Mouse (Mus musculus) adipocyte (in vitro differentiated cells): ENCODE measurements around the gene Slco3a1.

Source experiments
- DNase-seq: peaks from one replicate; pipeline ENCODE4 v3.0.0-alpha.2; 2016; ENCODE audit warnings: low spot score

Slco3a1 gene

DNA sequence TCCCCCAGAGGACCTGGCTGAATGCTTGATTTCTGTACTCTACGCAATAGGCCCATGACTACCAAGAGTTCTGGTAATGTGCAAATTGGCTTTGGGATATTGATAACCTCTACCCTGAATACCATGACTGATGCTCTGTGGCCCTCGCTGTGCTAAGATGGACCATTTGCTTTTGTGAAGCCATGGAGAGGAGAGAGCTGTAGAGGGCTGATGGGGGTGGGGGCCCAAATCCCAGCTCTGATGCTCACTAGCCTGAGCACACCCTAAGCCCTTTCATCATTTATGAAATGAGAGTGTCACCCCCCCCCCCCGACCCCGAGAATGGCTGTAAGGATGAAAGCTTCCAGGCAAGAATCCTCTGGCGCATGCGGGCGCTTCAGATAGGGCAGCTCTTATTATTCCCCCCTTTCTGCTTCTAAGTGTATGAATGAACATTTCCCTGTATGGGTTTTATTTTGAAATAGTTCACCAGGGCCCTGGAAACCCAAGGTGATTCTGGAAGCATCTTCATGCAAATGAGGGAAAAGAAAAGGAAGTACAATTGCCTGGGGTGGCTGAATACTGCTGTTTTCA is 206.2 kb downstream of the Slco3a1 start:
- DNase-seq, result no peak

DNA sequence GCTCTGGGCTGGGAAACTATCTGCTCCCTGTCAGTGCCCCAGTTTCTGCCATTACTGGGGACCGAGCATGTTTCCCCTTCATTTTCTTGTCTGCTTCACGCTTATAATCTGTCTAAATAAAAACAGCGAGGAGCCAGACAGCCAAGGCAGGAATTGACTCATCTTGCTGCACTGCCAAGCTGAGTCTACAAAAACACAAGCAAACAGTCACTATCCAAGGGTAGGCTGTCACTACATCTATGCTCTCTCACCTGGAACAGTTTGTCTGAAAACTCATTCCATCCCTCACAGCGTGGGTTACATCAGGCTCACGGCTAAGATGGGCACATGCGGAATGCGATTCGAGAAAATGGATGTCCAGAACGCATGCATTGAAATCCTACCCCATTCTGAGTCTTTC is 207.6 kb downstream of the Slco3a1 start:
- no peak for DNase-seq

DNA sequence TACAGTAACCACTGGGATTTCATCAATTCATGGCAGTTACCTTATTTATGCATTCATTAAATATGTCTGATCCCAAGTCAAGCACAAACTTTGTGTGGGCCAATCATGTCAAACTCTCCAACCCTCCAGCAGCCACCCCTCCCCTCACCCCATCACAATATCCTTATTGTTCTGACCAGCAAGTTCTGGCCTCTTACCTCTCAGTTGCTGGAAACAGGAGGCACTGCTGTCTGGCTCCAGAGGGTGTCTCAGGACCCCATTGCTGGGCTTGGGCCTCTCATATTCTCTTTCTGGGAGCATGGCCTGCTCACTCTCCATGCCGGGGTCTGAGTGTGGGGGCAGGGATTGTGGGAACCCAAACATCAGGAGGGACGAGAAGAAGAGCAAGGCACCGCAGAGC is 208.1 kb downstream of the Slco3a1 start:
- no peak for DNase-seq

DNA sequence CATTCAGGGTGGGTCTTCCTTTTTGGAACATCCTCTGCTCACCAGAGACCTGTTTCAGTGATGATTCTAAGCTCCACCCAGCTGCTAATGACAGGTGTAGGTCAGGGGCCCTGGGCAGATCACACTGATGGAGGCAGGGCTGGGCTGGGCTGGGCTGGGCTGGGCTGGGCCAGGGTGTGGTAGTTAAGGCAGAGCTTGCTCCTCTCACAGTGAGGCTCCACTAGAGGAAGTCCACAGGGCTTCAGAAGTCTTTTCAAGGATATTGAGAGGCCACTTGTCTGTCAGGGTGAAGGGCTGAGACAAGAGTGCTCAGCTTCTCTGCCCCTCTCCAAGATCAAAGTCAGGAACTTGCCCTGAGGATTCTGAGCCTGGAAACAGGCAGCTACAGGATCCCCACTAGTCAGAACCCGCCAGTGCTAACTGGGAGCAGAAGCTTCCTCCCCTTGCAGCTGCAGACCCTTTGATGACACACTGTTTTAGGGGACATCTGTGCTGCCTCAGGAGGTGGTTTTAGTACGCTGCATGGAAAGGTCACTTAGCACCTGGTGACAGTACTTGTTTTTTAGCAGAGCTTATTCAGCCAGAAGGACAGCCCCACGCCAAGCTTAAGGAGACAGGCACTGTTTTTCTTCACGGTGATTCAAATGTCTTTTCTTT is 213.3 kb downstream of the Slco3a1 start:
- no peak for DNase-seq

DNA sequence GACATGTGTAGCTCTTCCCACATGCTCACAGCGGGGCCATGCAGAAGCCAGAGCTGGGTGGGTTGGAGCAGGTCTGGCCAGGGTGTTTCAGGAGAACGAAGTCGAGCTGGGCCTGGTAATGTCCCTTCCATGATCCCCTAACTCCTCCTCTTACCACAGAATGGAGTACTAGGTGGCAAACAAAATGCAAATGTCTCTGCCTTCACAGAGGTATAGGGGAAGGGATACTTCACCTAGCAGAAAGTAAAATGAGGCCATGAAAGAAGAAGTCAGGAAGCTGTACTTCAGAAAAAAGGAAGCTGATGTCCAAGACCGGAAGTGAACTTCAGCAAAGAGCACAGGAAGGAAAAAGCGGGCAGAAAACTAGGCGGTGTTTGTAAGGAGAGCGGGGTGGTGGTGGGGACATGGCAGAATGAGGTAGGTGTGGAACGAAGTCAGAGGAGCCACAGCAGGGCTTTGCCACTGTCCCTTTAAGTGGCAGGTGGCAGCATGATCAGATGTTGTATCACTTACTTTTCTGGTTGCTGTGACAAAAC is 214.1 kb downstream of the Slco3a1 start:
- DNase-seq, result no peak

DNA sequence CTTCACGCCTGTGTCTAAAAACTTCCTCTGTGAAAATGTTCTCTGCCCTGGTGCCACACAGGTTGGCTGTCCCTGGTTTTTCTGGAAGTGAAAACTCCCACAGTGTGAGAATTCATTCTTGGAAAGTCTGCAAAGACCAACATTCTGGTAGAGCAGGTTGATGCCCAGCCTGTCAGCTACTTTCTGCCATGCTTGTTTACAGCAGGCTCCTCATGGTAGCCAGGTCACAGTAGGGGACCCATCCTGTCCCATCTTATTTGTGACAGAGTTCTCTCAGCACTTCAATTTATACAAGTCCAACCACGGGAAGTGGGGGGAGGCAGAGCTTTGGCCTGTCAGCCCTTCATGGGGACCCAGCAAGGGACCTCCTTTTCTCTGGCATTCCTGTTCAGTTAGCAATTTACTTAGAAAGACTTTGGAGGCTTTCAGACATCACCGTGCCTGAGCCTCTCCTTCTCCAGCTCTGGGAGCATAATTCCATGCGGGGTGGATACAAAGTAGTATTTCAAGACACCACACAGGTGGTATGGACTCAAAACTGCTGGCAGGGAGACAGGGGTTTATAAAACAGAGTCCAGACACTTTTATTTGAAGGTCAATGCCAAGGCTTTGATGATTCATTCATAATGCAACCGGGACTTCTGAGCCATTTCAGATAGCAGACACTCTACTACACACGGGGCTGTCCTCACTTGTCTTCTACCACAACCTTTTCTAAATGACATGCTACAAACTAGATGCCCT is 216.7 kb downstream of the Slco3a1 start:
- DNase-seq, result no peak

DNA sequence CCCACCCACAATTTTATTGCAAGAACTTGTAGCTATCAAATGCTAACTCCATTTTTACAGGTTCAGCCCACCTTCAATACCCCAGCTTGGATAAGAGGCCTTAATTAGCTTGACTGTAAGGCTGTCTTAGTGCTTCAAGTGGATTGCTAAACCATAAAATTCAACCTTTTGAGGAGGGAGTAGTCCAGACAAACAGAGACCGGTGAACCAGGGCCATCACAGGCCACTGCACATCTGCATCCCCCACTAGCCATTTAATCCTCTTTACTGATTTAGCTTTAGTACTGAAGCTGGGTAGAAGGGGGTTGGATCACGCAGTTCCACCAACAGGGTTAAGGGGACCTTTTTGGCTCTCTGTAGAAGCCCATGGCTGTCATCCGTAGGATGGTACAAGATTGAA is 222.3 kb downstream of the Slco3a1 start:
- DNase-seq, result no peak

DNA sequence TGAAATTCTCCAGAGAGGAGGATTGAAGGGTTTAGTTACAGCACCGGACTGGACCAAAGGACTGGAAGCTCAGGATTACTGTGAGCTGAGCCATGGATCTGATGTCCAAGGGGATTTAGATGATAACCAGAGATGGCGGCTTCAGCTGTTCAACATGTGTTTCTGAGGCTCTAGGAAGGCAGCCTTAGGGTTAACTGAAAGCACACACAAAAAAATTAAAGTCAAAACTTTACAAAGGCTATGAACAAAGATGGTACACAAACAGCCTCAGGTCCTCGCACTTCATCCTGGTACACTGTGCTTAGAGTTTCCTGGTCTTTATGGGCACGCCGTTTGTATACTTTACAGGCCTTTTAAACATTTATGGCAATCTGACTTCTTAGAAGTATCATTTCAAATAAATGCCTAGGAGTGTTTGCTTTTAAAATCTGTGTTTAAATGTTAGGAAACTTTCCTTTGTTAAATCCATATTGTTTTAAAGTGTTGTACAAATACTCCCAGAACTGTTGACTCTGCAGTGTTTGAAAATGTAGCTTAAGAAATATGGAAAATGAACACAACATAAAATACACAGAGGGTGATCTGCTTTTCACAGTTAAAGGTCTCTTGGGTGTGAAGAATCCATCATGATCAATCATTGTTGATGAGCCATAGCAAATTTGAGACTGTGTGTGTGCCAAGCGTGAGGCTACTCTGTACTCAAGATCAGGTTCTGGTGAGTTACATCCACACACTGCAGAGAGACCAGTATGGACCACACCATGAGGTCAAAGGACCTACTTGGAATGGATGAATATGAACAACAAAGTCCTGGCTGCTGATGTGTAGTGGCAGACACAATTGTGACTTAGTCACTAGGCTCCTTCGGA is 223.5 kb downstream of the Slco3a1 start:
- no peak for DNase-seq

DNA sequence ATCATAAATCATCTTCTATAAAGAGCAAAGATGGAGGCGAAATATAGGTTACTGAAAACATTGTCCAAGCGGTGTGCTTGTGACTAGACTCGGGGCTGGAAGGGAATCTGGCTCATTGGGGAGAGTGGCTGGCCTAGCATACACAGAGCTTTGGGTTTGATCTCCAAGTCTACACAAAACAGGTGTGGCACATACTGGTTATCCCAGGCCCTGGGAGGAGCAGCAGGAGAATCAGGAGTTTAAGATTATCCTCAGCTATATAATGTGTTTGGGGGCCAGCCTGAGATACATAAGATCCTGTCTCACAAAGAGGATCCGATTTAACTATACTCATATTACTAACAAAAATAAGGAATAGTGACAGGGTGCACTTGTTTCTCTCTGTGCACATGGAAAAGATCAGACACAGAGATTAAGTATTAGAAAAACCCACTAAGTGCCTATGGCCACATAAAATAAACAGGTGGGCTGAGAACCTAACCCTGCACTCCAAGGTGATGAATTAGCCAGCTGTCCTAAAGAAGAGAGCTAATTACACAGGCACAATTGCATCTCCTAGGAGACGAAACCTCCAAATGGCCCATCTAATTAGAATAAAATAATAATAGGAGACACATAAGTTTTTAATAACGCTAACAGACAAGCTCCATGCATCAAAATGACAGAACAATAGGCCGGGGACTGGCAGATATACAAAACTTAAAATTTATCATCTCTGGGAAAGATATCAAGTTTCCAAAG is 224.3 kb downstream of the Slco3a1 start:
- DNase-seq, result peak; percentile 28

DNA sequence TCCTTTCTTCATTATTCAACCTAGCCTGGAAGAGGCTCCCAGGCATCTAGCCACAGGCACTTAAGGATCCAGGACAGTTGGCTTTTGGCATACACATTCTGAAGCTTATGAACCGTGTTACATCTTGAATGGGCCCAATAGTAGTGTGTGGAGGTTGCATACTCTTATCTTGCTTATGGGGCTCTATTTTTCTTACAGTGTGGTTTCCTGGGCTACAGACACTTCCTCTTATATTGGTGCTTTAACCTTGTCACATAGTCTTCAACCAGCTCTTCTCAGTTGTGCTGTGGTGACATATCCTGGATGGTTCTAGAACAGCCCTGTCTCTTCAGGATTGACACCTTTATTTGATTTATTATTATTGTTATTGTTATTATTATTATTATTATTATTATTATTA is 225.6 kb downstream of the Slco3a1 start:
- no peak for DNase-seq

DNA sequence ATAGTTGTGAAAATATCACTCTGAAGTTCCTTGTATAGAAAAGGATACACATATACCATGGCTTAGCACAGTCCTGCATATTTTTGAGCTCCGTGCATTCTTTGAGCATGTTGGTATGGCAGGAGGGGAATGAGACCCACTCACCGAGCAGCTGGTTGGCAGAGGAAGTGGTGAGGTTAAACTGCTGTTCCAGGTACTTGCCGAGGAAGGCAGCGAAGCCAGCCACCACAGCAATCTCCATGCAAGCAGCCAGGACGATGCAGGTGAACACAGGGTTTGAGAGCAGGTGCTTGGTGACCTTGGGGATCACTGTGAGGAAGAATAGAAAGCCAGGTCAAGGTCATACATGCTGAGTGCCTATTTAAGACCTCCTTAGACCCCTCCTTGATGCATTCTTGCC is 226.9 kb downstream of the Slco3a1 start:
- no peak for DNase-seq

DNA sequence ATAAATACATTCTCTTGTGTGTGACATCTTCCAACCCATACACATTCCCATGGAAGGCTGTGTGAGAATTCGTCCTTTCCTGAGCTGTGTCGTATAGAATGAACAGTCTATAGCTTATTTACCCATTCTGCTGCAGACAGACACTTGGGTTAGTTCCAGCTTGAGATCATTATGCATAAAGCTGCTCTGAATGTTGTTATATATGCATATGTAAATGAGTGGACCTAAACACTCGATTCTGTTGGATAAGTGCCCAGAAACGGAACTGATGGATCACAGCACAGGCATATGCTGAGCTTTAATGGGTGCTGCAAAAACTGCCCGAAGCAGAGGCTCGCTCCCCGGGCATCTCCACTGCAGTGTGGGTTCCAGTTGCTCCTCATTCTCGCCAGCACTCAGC is 229.5 kb downstream of the Slco3a1 start:
- DNase-seq, result no peak

DNA sequence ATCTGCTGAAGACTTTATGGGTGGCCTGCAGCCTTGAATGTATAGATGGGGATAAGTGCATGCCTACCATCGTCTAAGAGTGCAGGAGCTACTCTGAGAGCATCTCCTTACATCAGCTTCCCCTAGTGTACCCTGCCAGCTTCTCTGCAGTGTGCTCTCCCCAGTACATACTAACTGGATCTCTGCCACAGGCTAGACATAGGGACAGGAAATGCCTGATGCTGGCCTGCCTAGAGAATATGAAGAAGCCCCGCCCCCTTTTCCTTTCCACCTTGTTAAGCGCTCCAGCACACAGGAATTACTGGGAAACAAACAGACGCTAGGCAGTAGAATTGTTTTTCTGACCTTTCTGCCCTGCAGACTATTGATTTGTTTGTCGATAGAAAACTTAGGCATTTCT is 230.9 kb downstream of the Slco3a1 start:
- no peak for DNase-seq

DNA sequence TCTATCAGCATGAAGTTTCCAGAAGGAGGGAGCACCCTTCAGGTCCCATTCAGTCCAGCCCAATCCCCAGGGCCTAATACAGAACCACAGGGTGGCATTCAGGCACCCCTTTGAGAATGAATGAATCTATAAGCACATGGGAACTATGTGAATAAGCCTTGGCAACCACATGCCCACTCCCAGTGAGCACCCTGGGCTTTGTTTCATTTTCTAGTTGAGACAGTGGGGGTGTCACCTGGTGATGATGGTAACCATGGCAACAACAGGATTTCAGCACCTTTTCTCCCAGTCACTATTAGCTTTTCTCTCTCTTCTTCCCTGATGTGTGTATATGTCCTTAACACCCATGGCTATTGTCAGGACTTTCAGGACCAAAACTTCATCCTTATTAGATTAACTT is 231.4 kb downstream of the Slco3a1 start:
- no peak for DNase-seq

DNA sequence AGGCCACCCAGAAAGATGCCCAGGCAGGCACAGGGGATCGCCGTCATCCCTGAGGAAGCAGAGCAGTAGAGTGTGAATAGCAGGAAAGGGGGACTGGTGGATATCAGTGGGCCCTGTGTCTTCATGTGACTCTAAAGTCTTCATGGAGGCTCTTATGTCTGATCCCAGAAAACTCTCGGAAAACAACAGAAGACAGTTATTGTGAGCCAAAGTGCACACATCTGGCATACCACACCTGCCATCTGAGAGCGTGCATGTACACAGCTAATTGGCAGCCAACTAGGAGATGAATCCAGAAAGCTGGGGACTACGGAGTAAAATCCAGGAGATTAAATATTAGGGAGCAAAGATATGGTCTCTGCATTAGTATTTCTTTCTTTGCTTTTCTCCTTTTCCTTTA is 233.9 kb downstream of the Slco3a1 start:
- DNase-seq, result no peak

DNA sequence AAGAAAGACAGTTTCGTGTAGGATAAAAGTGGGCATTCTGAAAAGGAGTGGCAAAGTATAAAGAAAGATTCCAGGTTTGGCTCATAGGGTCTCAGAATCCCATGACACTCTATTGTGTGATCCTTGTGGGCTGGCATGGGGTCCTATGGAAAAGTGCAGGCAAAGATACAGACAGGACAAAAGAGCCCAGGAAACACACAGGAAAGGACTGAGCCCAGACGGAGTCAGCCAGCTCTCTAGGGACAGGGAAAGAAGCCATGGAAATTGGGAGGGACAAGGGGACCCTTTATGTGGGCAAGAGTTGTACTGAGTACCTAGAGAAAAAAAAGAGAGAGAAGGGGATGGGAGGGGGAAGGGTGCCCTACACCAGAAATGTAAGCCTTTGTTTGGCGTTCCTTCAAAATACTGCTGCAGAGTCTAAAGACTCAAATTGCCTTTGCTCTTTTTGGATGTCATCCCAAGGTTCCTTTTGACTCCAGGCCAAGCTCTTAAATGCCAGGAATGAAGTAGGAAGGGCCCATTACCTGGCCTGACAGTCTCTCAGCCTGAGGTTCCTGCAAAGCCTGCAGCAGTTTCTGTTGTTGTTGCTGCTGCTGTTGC is 238.6 kb downstream of the Slco3a1 start:
- peak; percentile 61 for DNase-seq

DNA sequence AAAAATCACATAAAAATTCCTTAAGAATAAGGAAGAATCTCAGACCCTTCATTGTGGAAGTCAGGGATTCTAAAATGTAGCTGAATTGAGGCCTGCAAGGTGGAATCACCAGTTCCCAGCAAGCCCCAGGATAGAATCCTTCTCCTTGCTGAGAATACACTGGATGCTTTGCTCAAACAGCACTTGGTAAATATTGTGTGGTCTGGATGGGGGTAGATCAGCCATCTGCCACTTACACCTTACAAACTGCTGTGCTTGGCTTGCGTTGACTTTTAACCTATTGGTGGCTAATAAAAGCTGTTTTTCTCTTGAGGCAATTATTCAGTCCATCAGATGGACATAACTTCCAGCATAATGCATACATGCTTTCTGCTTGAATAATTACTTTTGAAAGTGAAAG is 240.3 kb downstream of the Slco3a1 start:
- no peak for DNase-seq

DNA sequence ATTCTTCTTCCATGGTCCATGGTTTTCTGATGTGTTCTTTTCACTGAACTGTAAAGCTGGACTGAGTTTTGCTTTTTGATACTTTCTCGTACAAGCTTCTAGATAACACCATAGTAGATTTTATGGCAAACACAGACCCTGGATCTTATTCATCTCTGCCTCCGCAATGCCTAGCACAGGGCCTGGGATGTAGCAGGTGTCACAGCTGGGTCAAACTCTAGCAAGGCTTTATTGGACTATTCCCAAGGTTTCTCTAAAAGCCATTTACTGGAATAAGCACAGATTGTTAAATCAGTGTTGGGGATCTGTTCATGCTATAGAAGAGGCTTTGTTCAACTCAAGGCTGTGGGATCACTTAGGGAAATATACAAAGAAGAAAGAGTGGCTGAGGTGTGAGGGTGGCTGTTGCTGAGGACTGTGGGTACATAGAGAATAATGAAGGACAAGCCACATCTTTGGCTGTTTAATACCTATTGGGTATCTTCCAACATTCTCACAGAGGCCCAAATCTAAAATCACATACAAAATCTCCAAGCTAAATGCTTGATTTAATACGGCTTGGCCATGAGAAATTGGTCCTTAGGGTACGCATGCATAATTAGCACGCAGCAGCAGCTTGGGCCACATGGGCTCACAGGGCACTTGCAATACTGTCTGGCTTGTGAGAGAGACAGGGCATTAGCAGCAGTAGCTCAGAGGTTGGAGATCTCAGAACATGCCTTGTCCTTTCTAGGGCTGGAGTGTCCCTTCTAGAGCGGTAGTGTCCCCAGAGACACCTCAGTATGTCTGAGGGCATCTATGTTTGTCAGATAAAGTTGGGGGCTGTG is 241.1 kb downstream of the Slco3a1 start:
- no peak for DNase-seq

DNA sequence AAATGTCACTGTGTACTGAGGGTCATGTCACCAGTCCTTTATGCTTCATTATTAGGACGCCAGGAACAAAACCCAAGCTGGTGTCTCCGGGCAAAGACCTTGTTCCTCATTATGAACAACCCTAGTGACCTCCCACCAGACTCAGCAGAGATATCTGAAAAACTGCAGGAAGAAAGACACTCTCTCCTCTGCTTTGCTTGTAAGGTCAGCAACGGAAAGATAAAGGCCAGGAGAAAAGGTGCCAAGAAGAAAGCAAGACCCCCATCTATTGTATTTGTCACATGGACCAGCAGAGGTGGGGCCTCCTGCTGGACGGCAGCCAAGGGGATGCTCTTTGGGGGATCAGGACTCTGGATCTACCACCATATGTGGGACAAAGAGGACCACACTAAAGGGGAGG is 243.0 kb downstream of the Slco3a1 start:
- DNase-seq, result no peak

DNA sequence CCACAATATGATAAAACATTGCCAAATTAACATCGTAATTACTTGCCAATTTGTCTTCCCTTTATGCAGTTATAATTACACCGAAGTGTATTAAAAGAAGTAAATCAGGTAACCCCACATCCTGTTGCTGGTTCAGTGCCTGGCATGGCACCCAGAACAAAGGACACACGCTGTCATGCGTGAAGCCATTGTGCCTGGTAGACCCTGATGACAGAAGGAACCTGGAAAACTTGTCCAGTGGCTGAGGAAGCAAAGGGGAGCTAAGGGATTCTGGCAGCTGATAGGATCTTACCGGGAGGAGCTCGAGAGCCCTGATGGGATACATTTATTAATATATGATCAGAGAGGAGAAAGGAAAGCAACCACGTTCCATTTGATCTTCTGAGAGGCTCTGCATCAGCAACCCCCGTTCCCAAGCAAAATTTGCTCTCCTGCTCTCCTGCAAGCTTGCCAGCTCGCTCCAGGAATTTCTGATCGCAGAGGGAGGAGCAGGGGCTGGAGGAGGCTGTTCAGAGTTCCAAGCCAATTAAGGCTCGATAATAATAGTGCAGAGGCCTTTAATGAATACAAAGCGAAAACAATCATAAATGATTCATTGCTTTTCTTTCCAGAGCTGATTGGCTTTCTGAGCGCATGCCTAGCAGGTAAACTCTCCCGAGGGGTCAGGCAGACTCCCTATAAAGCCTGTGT is 250.8 kb downstream of the Slco3a1 start:
- no peak for DNase-seq
